Mouse (Mus musculus) testis, adult 2 months (tissue): ENCODE results near the gene Cd63. TPM values are rescaled to one million over a fixed set of nuclear protein-coding genes. Genes with fewer than 3 reads are reported as not detected.

Source experiments
- H3K27ac ChIP-seq: fragments of 200-500 bp; 2 replicates; pipeline ENCODE4 v1.5.1; 2012; ENCODE audit warnings: low read depth, low read length; ENCODE audit not compliant: control insufficient read depth, insufficient read depth
- H3K27me3 ChIP-seq: fragments of 200-500 bp; 2 replicates; pipeline ENCODE4 v1.6.1; 2012; ENCODE audit warnings: mild to moderate bottlenecking, low read length, moderate library complexity; ENCODE audit not compliant: control insufficient read depth, insufficient read depth
- H3K36me3 ChIP-seq: fragments of 200-500 bp; 2 replicates; pipeline ENCODE4 v1.6.1; 2012; ENCODE audit warnings: mild to moderate bottlenecking, low read length; ENCODE audit not compliant: control insufficient read depth, insufficient read depth
- H3K4me1 ChIP-seq: fragments of 200-500 bp; 2 replicates; pipeline ENCODE4 v1.6.1; 2012; ENCODE audit warnings: low read length; ENCODE audit not compliant: control insufficient read depth, insufficient read depth
- H3K4me3 ChIP-seq: fragments of 200-500 bp; 2 replicates; pipeline ENCODE4 v1.5.1; 2012; ENCODE audit warnings: low read depth, mild to moderate bottlenecking, low read length, moderate library complexity, mixed read lengths; ENCODE audit not compliant: control insufficient read depth
- CTCF ChIP-seq: fragments of 200-500 bp; IDR thresholded peaks from 2 replicates; pipeline ENCODE4 v1.5.1; 2012; ENCODE audit warnings: low read depth, mild to moderate bottlenecking, inconsistent platforms, low read length, moderate library complexity; ENCODE audit not compliant: control insufficient read depth, insufficient read depth, insufficient replicate concordance
- POLR2A ChIP-seq: fragments of 200-500 bp; IDR thresholded peaks from 2 replicates; pipeline ENCODE4 v1.6.1; 2012; ENCODE audit warnings: low read depth, mild to moderate bottlenecking, inconsistent platforms, low read length, moderate library complexity; ENCODE audit not compliant: control insufficient read depth
- polyA plus RNA-seq: library from polyadenylated mRNA; depleted of rRNA; stranded (reverse); fragments of >200 nt; gene quantifications from 2 replicates; pipeline ENCODE4 v1.2.3, GENCODE M21; 2012

Cd63 gene
- polyA plus RNA-seq, 1 experiment: 30.9 TPM

- H3K36me3 ChIP-seq: no peaks in the 10 kb centered on the region
- no peak overlapping the region for H3K27ac ChIP-seq
Observed at GRCm38 (mm10) chr10:128913696-128914095, 12.9 kb downstream of the Cd63 start.

GRCm38 (mm10) chr10:128915550-128915949 lies 14.8 kb downstream of the Cd63 start:
- H3K27ac ChIP-seq: no peak overlapping the region
- TF ChIP-seq POLR2A (no peak), CTCF (no peak)
- no peak overlapping the region for H3K4me3 ChIP-seq
- H3K36me3 ChIP-seq: no peaks in the 10 kb centered on the region
- peaks cover 5% of the 10 kb centered on the region for H3K4me1 ChIP-seq
- no peaks in the 10 kb centered on the region for H3K27me3 ChIP-seq

More at GRCm38 (mm10) chr10:128913696-128914095, 12.9 kb downstream of the Cd63 start:
- no peaks in the 10 kb centered on the region for H3K27me3 ChIP-seq
- H3K4me3 ChIP-seq: no peak overlapping the region
- peaks cover 11% of the 10 kb centered on the region for H3K4me1 ChIP-seq
- no peak for TF ChIP-seq POLR2A
- TF ChIP-seq CTCF: no peak

DNA sequence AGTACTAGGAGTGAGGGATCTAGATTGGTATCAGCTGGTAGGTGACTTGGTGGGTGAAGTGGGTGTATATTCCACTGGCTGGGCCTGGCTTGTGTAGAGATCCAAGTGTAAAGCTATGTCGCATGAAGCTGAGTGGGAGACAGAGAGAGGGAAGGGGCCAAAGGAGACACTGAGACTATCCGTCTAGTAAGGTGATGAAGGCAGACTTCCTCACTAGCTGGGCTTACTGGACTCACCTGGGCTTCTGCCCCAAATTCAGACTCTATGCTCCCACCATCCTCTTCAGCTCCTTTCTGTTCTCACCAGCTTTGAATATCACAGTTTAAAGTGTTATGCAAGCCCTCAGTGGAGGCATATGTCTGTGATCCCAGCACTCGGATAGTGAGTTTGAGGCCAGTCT lies 15.9 kb downstream of the Cd63 start:
- Histone ChIP-seq H3K36me3 (no peaks in the 10 kb centered on the region), H3K4me1 (no peaks in the 10 kb centered on the region)
- TF ChIP-seq POLR2A (no peak), CTCF (no peak)

DNA sequence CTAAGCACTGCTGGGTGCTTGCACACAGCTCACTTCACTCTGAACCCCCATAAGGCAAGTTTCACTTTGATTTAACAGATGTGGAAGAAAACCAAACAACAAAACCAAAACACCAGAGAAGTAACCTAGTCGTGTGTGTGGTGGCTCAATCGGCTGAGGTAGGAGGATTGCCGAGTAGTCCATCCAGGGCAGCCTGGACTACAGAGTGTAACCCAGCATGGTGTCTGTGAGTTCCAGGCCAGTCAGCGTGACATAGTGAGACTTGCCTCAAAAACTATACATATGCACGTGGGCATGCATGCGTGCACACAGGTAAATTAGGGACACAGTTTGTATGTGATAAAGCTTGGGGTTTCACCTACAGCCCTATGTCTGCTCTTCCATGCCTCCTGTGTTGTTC lies 16.6 kb downstream of the Cd63 start:
- H3K27me3 ChIP-seq: no peaks in the 10 kb centered on the region
- H3K4me3 ChIP-seq: no peak overlapping the region
- H3K27ac ChIP-seq: no peak overlapping the region
- TF ChIP-seq POLR2A: no peak
- peaks cover 3% of the 10 kb centered on the region for H3K4me1 ChIP-seq
- no peaks in the 10 kb centered on the region for H3K36me3 ChIP-seq

More for the DNA sequence above, 15.9 kb downstream of the Cd63 start:
- Histone ChIP-seq H3K27me3 (no peaks in the 10 kb centered on the region), H3K27ac (no peak overlapping the region), H3K4me3 (no peak overlapping the region)

- no peaks in the 10 kb centered on the region for H3K27me3 ChIP-seq
- H3K36me3 ChIP-seq: no peaks in the 10 kb centered on the region
- H3K4me1 ChIP-seq: peaks cover 9% of the 10 kb centered on the region
- TF ChIP-seq CTCF: no peak
- TF ChIP-seq POLR2A: no peak
- no peak overlapping the region for H3K4me3 ChIP-seq
- no peak overlapping the region for H3K27ac ChIP-seq
Observed at GRCm38 (mm10) chr10:128918246-128918645, 17.5 kb downstream of the Cd63 start.

- H3K27ac ChIP-seq: no peak overlapping the region
Observed at GRCm38 (mm10) chr10:128919203-128919631, 18.4 kb downstream of the Cd63 start.

GRCm38 (mm10) chr10:128919966-128920365 lies 19.2 kb downstream of the Cd63 start:
- H3K4me3 ChIP-seq: no peak overlapping the region
- H3K27ac ChIP-seq: no peak overlapping the region
- peaks cover 14% of the 10 kb centered on the region for H3K4me1 ChIP-seq
- TF ChIP-seq POLR2A (no peak), CTCF (no peak)
- H3K27me3 ChIP-seq: no peaks in the 10 kb centered on the region
- no peaks in the 10 kb centered on the region for H3K36me3 ChIP-seq

More at GRCm38 (mm10) chr10:128919203-128919631, 18.4 kb downstream of the Cd63 start:
- H3K27me3 ChIP-seq: no peaks in the 10 kb centered on the region
- no peak overlapping the region for H3K4me3 ChIP-seq
- H3K4me1 ChIP-seq: peaks cover 14% of the 10 kb centered on the region
- TF ChIP-seq POLR2A: no peak
- no peak for TF ChIP-seq CTCF
- no peaks in the 10 kb centered on the region for H3K36me3 ChIP-seq

- Histone ChIP-seq H3K27ac (no peak overlapping the region), H3K27me3 (no peaks in the 10 kb centered on the region), H3K36me3 (no peaks in the 10 kb centered on the region), H3K4me3 (no peak overlapping the region), H3K4me1 (peaks cover 14% of the 10 kb centered on the region)
- TF ChIP-seq CTCF: no peak
- TF ChIP-seq POLR2A: no peak
Observed at GRCm38 (mm10) chr10:128920736-128921161, 20.0 kb downstream of the Cd63 start.
